Mouse (Mus musculus): ENCODE measurements around the gene Dpm1. TPM values are rescaled to one million over a fixed set of nuclear protein-coding genes. Genes with fewer than 3 reads are reported as not detected.
A peak's percentile ranks its signal among the peaks of the same experiment; 100 is the strongest.

The Dpm1 gene
- total RNA-seq (2021): 10 to 100 TPM; 61.8 to 70.6 TPM

GRCm38 (mm10) chr2:168230026-168230728 is at the start of gene Dpm1, which contains the start of the genes Gm20716 and Mocs3:
Gene Dpm1, minus strand, starts transcription at chr2:168230591.
Gene Gm20716, minus strand, starts transcription at chr2:168230364.
Gene Mocs3, plus strand, starts transcription at chr2:168230622.
- peak; percentile 75 for DNase-seq (ENCODE audit: low spot score)
- intact Hi-C loops (cut with DNase I): no loop called here

- no peak for DNase-seq (ENCODE audit: low spot score)
- intact Hi-C loops (cut with DNase I): no loop called here
These were observed 44.1 kb upstream of the Dpm1 start for GRCm38 (mm10) chr2:168274374-168274935.

- no peak for DNase-seq (ENCODE audit: low spot score)
- intact Hi-C loops (cut with DNase I): no loop called here
These were observed 43.0 kb upstream of the Dpm1 start for GRCm38 (mm10) chr2:168273387-168273786.

GRCm38 (mm10) chr2:168268033-168268432 is 37.6 kb upstream of the Dpm1 start:
- intact Hi-C loops (cut with DNase I): loop anchor here (5.0 kb wide), 1 partner anchor 164 kb away; no protein-coding TSS in a partner anchor
- DNase-seq (ENCODE audit: low spot score): no peak

- no peak for DNase-seq (ENCODE audit: low spot score)
- intact Hi-C loops (cut with DNase I): no loop called here
These were observed 30.5 kb upstream of the Dpm1 start for GRCm38 (mm10) chr2:168260900-168261299.

GRCm38 (mm10) chr2:168260124-168260523 is 29.7 kb upstream of the Dpm1 start:
- intact Hi-C loops (cut with DNase I): no loop called here
- DNase-seq (ENCODE audit: low spot score): no peak

GRCm38 (mm10) chr2:168259046-168259445 is 28.7 kb upstream of the Dpm1 start:
- no peak for DNase-seq (ENCODE audit: low spot score)
- intact Hi-C loops (cut with DNase I): no loop called here

GRCm38 (mm10) chr2:168257188-168257587 is 26.8 kb upstream of the Dpm1 start:
- no peak for DNase-seq (ENCODE audit: low spot score)
- intact Hi-C loops (cut with DNase I): no loop called here

GRCm38 (mm10) chr2:168256506-168256905 is 26.1 kb upstream of the Dpm1 start:
- intact Hi-C loops (cut with DNase I): no loop called here
- no peak for DNase-seq (ENCODE audit: low spot score)

- DNase-seq (ENCODE audit: low spot score): no peak
- intact Hi-C loops (cut with DNase I): loop anchor here (5.0 kb wide), 1 partner anchor 373 kb away; no protein-coding TSS in a partner anchor
These were observed 23.4 kb upstream of the Dpm1 start for GRCm38 (mm10) chr2:168253822-168254221.

GRCm38 (mm10) chr2:168252639-168253292 is 22.4 kb upstream of the Dpm1 start:
- no peak for DNase-seq (ENCODE audit: low spot score)
- intact Hi-C loops (cut with DNase I): loop anchor here (5.0 kb wide), 1 partner anchor 375 kb away; no protein-coding TSS in a partner anchor

- intact Hi-C loops (cut with DNase I): loop anchor here (1.0 to 5.0 kb wide), 2 partner anchors 195 to 377 kb away; no protein-coding TSS in a partner anchor
- no peak for DNase-seq (ENCODE audit: low spot score)
These were observed 19.9 kb upstream of the Dpm1 start for GRCm38 (mm10) chr2:168250270-168250669.

GRCm38 (mm10) chr2:168248856-168249245 is 18.5 kb upstream of the Dpm1 start:
- intact Hi-C loops (cut with DNase I): no loop called here
- no peak for DNase-seq (ENCODE audit: low spot score)

GRCm38 (mm10) chr2:168248167-168248855 is 17.9 kb upstream of the Dpm1 start:
- intact Hi-C loops (cut with DNase I): no loop called here
- no peak for DNase-seq (ENCODE audit: low spot score)

GRCm38 (mm10) chr2:168245571-168245970 is 15.2 kb upstream of the Dpm1 start:
- intact Hi-C loops (cut with DNase I): no loop called here
- DNase-seq (ENCODE audit: low spot score): no peak

GRCm38 (mm10) chr2:168243278-168243677 is 12.9 kb upstream of the Dpm1 start:
- intact Hi-C loops (cut with DNase I): no loop called here
- DNase-seq (ENCODE audit: low spot score): no peak

GRCm38 (mm10) chr2:168242841-168243240 is 12.4 kb upstream of the Dpm1 start:
- DNase-seq (ENCODE audit: low spot score): no peak
- intact Hi-C loops (cut with DNase I): no loop called here

GRCm38 (mm10) chr2:168238335-168238734 is 7.9 kb upstream of the Dpm1 start:
- intact Hi-C loops (cut with DNase I): no loop called here
- no peak for DNase-seq (ENCODE audit: low spot score)

- intact Hi-C loops (cut with DNase I): no loop called here
- no peak for DNase-seq (ENCODE audit: low spot score)
These were observed 2.9 kb upstream of the Dpm1 start for GRCm38 (mm10) chr2:168233286-168233685.

- intact Hi-C loops (cut with DNase I): no loop called here
- DNase-seq (ENCODE audit: low spot score): no peak
These were observed 1.1 kb upstream of the Dpm1 start for GRCm38 (mm10) chr2:168231471-168231829.

All from heart, postnatal 25 days (tissue).